Mouse (Mus musculus): ENCODE data around the gene Nsun4. TPM values are rescaled to one million over a fixed set of nuclear protein-coding genes. Genes with fewer than 3 reads are reported as not detected.

Gene Nsun4
- 29.0 and 29.3 TPM in 2 replicates for total RNA-seq (2021)
- long read RNA-seq, transcript Nsun4-202 (6 exons, 2,439 nt): major isoform, 46 of 57 reads
- long read RNA-seq, partial matches to known transcripts: 0 of 57 reads
- long read RNA-seq, other reads (novel, unspliced or antisense): 11 of 57 reads

DNA sequence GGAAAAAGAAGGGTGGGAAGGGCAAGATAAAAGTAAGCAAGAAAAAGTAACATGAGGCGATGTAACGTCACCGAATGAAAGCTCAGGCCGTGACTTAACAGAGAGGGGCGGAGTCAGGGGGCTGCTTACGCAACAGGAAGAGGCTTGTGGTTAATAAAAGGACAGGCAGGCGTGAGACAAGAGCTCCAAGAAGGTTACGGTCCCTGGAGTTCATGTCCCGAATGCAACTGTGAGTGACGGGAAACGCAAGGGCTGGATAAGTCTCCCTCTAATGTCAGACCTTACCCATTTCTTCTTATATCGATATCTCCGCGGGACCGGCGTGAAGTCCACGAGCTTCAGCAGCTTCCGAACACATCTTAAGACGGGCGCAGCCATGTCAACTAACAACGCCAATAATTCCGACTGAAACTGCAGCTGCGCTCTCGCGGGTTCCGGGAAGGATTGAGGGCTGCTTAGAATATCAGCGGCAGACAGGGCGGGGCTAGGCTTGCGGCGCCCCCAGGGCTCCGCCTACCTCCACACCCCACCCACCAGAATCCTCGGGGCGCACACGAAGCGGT, at the start of gene Nsun4:
Gene Nsun4, minus strand, starts transcription at position 478 of the 563 bp plus-strand sequence.
- DNase-seq: peak; percentile 89

DNA sequence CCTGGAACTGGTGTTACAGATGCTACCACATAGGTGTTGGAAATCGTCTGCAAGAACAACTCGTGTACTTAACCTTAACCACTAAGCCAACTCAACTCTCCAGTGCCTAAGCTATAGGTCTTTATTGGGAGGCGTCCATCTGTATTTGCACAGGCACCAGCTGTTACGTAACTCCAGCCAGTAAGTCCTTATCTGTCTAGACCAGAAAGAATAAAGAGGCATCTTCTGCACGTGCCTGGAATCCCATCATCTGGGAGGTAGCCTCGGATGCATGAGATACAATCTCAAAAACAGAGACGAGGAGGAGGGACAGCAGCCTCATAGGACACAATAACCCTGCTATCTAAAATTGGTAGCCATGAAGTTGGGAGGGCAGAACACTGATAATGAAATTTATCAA, 47.3 kb upstream of the Nsun4 start:
- DNase-seq: no peak

DNA sequence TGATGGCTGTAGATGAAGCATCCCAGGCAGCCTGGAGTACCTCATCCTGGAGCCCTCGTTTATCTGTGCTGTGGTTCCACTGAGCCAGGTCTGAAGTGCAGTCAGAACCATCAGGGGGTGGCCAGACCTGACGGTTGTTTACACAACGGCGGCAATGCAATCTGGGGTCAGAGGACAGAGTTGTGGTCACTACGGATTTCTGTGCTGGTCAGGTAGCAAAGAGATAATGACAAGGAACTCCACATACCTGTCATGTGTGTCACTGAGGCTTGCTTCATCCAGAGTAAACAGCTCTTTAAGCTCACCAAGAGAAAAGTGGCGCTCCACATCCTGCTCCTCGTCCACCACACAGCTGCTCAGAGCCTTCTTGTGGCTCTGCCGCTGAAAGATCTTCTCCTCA, 43.5 kb upstream of the Nsun4 start:
- no peak for DNase-seq

DNA sequence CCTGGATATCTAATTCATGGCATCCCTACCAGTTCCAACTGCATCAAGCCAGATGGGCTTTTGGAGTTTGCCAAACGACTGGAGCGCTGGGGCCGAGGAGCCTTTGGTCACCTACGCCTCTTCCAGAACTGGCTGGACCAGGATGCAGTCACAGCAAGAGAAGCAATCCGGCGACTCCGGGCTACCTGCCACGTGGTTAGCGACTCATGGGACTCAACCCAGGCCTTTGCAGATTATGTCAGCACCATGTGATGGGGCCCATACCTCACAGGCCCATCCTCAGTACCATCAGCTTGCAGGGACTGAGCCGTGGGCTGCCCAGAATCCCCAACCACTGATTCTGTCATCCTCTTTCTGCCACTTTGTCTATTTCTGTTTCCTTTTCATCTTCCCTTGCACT, 42.6 kb upstream of the Nsun4 start:
- DNase-seq: no peak

DNA sequence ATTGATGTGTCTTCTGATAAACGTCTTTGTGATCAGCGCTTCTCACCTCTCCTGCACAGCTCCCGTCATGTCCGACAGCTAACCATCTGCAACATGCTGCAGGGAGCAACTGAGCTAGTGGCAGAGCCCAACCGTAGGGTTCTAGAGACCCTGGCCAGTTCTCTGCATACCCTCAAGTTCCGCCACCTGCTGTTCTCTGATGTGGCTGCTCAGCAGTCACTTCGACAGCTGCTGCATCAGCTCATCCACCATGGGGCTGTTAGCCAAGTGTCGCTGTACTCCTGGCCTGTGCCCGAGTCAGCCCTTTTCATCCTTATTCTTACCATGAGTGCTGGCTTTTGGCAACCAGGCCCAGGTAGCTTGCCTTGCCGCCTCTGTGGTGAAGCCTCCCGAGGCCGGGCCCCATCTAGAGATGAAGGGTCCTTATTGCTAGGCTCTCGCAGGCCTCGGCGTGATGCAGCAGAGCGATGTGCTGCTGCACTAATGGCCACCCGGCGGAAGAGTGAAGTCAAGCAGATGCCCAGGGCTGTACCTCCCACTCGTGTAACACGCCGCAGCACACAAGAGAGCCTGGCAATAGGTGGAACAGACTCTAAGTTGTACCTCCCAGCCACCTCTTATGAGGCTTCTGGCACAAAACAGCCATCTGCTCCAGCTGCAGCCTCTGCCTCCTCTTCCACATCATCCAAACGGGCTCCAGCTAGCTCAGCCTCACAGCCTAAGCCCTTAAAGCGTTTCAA, 35.0 kb upstream of the Nsun4 start:
- no peak for DNase-seq

DNA sequence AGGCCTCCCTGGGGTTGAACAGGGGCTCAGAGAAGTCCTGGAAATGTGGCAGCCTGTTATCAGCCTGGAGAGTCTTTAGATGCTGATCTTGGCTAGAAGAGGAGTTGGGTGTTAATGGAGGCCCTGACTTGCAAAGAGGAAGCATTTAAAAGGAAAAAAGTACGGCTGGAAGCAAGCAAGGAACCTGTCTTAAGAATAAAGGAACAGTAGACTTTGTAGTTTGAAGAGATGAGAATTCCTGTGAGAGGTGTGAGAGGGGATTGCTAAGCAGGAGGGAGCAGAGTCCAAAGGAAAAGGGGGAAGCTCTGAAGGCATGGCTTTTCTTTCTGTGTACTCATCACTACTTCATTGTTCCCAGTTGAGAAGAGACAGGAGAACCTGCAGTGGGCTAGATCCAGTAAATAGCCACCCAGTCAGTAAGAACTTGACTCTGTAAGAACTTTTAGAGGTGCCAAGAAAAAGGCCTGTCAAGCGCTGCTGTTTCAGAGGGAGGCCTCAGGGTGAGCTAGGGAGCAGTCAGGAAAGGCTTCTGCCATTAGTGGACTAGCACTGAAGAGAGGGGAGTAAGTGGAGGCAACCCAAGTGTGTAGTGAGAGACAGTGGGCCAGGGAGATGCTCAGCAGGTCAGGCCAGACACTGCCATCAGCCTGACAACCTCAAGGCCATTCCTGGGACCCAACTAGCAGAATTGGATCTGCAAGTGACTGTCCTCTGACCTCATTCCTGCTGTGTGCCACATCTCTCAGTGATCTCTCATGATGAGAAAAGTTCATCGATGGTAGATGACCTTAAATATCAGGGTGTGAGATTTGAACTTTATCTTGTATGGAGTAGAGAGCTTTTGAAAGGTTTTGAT, 23.8 kb upstream of the Nsun4 start:
- peak; percentile 8 for DNase-seq

DNA sequence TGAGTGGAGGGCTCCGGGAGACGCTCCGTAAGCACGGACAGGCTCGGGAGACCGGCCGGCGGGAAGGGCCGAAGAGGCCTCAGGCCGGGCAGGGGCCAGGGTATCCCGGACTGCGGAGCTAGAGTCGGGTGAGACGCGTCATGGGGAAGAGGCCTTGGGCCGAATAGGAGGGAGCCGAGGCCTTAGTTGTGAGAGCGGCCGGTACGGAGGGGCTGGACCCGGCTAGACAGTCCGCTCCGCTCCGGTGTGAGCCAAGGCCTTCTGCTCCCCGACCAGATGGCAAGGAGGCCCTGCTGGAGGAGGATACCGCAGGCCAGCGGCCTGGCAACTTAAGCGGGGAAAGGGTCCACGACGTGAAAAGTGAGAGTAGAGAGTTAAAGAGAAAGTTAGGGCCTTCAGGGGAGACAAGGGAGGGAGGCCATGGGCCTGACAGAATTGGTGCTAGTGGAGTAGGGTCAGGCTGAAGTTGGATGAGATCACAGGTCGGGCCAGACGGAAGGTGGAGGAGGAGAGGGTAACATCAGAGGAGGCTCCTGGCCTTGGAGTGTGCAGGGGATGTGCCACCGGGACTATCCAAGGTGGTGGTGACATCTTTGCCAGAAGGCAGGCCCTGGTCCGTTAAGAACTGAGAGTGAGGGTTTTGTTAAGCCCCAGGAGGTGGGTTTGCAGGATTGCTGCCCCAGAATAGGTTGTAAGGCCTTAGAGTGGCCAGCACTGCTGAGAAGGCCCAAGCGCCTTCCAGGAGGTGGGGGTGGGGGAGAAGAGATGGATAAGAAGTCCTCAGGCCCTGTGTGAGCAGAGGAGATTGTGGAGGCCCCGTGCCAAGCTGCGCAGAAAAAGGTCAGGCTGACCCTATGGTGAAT, 22.9 kb upstream of the Nsun4 start:
- peak; percentile 42 for DNase-seq

DNA sequence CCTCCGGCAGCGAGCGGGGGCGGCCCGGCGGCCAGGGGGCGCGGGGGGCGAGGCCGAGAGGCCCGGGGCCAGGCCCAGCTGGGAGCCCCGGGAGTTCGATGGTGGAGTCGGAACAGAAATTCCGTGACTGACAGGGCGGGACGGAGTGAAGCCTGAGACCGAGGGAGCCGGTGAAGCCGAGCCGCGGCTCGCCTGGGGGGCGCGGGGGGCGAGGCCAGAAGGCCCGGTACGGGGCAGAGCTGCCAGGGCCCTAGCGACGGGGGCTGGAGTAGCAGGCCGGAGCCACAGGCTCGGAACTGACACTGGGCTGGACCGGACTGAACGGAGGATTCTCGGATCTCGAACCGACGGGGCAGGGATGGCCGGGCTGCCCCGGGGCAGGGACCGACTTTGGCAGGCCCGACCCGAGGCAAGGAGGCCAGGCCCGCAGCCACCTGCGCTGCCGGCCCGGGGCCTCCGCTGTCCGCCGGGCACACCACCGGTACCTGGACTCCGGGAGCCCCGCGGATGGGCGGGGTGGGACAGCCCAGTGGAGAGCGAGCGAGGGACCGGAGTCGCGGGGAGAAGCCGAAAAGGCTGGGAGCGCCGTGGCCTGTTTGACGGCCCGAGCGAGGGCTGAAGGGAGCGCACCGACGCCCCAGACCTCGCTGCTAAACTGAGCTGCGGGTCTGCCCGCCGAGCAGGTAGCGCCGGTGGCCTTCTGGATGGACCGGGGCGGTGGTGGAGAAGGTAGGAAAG, 22.1 kb upstream of the Nsun4 start:
- peak; percentile 68 for DNase-seq

DNA sequence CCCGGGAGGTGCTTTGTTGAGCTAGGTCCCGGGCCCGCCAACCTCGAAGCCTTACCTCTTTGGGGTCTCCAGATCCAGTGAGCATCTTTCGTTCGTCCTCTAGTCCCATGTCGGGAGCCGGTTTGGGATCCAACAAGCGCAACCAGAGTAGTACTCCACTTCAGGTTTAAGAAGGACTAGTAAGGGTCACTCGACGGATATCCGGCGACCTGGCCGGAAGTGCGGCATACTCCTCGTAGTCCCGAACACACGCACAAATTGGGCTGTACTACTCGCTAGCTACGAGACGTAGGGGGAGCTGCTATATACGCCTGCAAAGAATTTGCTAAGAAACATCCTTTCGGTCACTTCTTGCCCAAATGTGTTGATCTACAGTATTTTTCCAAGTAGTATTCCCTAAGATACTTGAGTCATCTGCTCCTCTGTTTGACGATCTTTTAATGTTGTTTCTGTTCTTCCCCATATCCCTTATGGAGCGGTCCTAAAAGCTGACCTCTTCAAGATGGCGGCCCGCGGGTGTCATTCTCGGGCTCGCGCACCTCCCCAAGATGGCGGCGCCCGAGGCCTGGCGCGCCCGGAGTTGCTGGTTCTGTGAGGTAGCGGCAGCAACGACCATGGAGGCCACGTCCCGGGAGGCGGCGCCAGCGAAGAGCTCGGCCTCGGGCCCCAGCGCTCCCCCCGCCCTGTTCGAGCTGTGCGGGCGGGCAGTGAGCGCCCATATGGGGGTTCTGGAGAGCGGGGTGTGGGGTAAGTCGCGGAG, 21.4 kb upstream of the Nsun4 start, which contains the start of the genes Uqcrh and Lrrc41:
Gene Uqcrh, minus strand, starts transcription at position 211 of the 760 bp plus-strand sequence.
Gene Lrrc41, plus strand, starts transcription at position 409 of the 760 bp plus-strand sequence.
- DNase-seq: peak; percentile 95

DNA sequence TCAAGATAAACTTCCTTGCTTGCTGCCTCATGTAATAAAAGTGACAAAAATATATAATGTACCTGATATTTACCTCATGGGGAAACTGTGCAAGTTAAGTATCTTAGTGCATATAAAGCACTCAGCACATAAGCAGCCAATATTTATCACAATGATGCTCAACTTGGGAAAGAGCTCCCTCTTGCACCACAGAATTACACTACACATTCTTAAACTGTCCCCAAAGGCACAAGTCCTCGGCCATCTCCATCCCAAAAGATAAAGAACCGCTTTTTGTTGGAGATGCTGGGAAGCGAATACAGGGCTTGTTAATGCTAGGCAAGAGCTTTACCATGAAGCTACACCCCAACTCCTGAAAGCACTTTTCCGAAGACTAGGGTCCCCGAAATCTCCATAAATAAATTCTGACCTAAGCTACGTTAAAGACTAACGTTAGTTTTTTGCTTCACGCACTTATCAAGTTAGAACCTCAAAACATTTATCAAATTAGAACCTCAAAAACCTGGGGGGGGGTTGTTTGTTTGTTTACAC, 20.5 kb upstream of the Nsun4 start:
- no peak for DNase-seq

DNA sequence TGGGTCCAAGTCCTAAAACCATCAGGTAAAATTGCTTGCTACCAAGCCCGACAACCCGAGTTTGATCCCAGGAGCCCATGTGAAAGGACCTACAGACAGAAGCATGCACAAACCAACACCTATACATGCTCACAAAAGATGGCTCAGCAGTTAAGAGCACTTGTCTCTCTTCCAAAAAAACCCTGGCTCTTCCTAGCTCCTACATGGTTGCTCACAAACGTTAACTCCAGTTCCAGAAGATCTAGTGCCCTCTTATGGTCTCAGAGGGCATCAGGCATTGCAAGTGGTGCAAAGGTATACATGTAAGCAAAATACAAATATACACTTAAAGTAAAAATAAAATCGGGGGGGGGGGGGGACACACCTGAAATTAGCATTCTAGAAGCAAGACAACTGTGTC, 19.5 kb upstream of the Nsun4 start:
- no peak for DNase-seq

DNA sequence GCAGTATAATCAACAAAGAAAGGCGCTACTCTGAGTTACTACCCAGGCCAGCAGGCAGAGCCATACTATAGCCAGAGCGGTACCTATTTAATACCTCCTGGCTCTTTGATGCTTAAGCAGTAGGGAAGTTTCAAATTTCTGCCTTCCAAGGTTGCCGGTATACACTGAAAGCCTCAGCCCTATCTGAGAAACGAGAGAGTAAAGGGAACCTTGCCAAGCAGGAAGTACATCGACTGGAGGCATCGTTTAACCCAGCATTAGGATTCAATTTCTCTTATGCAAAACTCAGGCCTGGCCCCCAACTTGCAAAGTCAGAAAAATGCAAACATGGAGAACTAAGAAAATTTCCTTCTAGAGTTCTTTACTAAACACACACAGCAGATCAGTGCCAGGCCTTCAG, 16.4 kb upstream of the Nsun4 start:
- DNase-seq: no peak

DNA sequence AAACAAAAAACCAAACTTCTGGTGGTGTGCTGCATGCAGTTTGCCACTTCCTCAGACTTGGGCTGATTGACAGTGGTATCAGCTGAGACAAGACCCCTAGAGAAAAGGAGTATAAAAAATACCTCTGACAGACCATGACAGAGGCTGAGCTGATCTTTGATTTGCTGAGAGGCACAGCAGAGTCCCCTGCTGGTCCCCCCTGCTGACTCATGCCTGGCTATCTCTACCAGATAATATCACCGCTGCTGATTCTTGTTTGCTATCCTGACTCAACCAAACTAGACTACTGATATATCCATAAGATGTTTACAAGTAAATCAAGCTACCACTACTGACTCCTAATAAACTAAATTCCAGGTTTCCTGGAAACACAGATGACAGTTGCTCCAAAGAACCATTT, 10.2 kb upstream of the Nsun4 start:
- no peak for DNase-seq

DNA sequence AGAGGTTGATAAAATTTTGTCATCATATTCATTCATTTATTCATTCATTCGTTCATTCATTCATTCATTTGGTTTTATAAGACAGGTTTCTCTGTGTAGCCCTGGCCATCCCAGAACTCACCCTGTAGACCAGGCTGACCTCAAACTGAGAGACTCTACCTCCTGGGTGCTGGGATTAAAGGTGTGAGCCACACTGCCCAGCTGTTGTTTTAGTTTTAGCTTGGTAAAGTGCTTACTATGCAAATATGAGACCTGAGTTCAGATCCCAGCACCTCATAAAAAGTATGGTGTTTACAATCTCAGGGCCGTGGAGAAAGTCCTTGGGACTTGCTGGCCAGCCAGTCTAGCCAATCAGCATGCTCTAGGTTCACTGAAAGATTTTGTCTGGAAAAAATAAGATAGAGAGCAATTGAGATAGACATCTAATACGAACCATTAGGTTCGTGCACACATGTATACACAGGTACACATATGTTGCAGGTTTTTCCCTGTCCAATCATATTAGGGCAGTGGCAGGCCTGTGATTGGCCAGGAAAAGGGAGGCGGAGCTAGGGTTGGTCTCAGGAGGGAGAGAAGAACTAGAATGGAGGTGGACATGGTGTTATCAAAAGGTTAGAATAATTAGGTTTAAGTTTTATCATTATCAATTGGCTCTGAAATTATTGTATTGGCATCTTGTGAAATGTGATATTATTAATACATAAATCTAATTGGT, 5.5 kb upstream of the Nsun4 start:
- no peak for DNase-seq

DNA sequence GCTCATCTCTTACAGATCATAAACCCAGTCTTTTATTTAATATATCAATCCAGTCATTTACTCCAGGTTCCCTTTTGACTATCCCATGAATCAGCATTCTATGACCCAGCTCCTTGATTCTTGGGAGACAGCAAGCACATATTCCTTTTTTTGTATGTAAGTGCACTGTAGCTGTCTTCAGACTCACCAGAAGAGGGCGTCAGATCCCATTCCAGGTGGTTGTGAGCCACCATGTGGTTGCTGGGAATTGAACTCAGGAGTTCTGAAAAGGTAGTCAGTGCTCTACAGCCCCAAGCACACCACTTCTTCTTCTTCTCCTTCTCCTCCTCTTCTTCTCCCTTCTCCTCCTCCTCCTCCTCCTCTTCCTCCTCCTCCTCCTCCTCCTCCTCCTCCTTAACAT, 3.9 kb upstream of the Nsun4 start:
- no peak for DNase-seq

DNA sequence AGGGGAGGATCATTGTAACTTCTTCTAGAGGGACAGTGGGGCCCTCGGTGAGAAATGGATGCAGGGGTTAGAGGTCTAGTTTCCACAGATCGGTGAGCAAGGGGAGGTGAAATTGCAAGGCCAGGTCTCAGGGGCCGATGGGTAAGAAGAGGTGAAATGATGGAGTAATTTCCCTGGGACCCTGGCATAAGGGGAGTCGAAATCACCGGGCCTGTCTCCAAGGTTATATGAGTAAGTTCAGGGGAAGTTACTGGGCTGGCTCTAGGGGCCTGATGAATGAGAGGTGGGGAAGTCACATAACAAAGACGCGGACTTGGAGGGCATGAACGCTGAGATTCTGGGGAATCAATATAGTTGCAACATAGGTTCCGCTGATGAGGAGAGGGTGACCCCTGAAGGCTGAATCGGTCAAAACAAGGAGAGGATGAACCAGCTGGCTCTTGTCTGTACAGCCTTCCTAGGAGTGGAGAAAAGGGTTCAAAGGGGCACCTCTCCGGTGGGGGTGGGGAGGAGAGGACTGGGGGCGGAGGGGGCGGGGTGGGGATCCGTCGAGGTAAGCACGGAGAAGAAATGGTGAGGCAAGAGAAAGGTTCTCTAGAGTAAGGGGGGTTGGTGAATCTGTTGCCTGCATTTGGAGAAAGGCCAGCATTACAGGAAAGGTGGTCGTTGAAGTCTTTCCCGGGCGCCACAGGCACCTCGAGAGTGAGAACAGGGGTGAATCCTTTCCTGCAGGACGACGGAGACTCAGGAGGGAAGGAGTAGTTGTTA, 966 bp downstream of the Nsun4 start:
- DNase-seq: peak; percentile 29

DNA sequence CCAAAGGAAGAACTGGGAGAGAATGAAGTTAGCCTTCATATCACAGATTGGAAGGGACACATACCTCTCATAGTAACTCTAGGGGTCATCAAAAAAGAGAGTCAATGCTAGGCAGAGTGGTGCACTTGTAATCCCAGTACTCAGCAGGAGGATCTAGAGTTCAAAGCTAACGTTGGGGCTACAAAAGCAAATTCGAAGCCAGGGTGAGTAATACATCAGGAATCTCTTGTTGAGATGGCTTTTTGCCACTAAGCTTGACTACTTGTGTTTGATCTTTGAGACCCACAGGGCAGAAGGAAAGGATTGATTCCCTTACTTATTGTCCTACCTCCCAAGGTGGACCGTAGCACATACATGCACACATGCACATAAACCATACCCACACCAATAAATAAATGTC, 4.5 kb downstream of the Nsun4 start:
- DNase-seq: no peak

DNA sequence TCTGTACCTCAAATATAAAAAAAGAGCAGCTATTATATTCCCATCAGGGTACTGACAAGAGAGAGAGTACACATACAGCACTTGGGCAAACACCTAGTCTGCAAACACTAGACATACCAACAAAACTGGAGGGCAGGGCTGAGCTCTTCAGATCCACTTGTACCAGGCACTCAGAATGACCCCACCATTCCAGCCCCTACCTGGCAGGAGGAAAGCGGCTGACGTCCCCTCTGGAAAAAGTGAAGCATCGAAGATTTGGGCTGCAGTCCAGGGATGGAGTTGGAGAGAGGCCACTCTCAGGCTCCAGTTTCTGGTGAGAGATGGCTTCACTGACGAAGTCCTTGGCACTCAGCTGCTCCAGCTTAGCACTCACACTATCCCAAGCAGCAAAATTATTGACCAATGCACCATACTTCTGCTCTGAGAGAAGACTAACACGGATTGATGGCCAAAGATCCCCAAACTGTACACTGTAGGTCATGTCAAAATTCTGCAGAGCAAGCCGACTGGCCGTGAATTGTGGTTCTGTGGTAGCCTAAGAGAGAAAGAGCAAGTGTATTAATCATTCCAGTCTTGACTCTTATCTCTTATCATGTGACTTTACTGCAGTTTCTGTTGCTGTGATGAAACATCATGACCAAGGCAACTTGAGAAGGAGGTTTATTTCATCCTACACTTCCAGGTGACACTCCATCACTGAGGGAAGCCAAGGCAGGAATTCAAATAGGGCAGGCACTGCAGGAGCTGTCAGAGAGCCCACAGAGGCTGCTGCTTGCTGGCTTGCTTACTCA, 5.4 kb downstream of the Nsun4 start:
- peak; percentile 40 for DNase-seq
